Mouse (Mus musculus): Measurements from ENCODE around the gene Gm28042.

GRCm38 (mm10) chr2:120076076-120076705, 48.9 kb downstream of the Gm28042 start:
- TF ChIP-seq EP300 (IDR thresholded peaks at IDR 0.05; ENCODE audit: low read depth), result no peak
- TF ChIP-seq CTCF (IDR thresholded peaks at IDR 0.05; ENCODE audit: low read depth), result peak; percentile 66

Data from liver, embryonic 14.5 days (tissue).